Mouse (Mus musculus) CH12F3 (cell line): ENCODE data around the gene Ppm1n.

Experiments
- in situ Hi-C: fragments of 300-500 bp; cut with MboI; formaldehyde crosslinking; loops from 2 replicates; pipeline ENCODE4 v1.14.3; 2020; ENCODE audit warnings: low sequenced_read_pairs

Ppm1n gene

DNA sequence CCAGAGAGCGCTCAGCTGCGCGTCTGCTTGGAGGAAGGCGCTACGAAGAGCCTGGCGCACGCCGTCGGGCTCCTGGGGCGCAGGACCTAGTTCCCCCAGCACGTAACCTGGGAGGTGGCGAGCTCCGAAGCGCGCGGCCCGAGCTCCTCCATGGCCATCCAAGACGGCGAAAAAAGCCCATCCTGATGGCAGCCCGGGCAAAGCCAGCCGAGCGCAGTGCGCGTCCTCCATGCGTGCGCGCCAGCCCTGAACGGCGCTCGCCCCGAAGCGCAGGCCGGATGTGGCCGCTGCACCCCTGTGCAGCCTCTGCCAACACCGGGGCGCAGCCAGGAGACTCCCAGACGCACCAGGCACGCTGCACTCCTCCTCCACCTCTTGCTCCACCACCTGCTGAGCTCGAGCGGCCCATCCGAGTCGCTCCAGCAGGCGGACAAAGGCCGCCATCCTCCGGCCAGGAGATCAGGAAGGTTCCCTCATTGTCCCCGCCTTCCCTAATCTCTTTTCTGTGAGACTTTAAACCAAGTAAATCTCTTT is at the start of gene Ppm1n:
TSS of gene Ppm1n (minus strand) at position 484 of the 534 bp plus-strand sequence.
- in situ Hi-C loops: loop anchor here (5.0 to 10.0 kb wide), 3 partner anchors 62 to 105 kb away; partner anchors contain the start of gene Eml2

GRCm38 (mm10) chr7:19328425-19328824 is 48.6 kb upstream of the Ppm1n start:
- in situ Hi-C loops: no loop called here

GRCm38 (mm10) chr7:19327782-19328181 is 47.9 kb upstream of the Ppm1n start:
- in situ Hi-C loops: no loop called here

- in situ Hi-C loops: no loop called here
Measured at GRCm38 (mm10) chr7:19327128-19327527, 47.3 kb upstream of the Ppm1n start.

- in situ Hi-C loops: no loop called here
Measured at GRCm38 (mm10) chr7:19326359-19326758, 46.5 kb upstream of the Ppm1n start.

- in situ Hi-C loops: no loop called here
Measured at GRCm38 (mm10) chr7:19325262-19326199, 45.7 kb upstream of the Ppm1n start.

DNA sequence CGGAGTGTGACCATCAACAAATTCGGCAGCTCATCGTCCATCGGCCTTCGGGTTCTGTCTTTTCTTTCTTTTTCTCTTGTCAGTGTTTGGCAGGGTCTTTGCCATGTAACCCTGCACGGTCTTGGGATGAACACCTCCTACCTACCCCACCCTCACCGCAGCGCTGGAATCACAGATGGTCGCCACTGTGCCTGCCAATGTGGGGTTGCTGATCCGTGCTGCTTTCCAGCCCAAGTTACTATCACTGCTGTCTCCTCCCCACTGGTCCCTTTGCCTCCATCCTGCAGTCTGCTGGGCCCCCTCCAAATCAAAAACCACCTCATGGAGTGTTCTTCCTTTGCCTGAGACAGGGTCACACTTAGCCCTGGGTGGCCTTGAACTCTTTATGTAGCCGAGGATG is 44.4 kb upstream of the Ppm1n start:
- in situ Hi-C loops: no loop called here

DNA sequence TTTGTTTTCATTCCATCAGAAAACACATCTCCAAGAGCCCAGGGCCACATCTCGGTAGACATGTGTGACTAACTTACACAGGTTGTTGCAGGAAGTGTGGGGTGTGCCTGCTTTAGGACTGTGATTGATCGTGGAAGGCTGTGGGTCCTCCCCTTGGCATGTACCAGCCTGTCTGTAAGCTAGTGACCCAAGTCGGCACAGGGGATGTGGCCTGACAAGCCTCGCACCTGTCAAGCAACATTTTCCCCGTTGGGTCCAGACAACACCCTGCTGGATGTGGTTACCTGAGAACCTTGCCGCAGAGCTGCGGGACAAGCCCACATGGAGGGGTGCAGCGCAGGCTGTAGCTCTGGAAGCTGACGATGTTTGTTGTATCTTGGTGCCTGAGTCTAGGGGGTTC is 42.6 kb upstream of the Ppm1n start:
- in situ Hi-C loops: no loop called here

DNA sequence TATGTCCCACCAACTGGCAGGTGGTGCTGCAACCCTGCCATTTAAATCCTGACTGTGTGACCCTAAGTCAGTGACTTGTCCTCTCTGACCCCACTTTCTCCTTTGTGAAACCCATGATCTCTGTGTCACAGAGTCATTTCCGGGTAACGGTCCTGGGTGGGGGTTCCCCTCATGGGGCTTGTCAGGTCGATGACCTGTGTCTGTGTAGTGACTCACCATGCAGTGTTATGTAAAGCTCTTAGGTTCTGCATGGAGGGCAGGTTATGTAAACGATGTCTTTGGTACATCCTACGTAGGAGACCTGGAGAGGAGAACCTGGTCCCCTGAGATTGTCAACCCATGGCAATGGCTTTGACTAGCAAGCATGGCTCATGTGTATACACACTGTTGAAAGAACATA is 41.6 kb upstream of the Ppm1n start:
- in situ Hi-C loops: no loop called here

DNA sequence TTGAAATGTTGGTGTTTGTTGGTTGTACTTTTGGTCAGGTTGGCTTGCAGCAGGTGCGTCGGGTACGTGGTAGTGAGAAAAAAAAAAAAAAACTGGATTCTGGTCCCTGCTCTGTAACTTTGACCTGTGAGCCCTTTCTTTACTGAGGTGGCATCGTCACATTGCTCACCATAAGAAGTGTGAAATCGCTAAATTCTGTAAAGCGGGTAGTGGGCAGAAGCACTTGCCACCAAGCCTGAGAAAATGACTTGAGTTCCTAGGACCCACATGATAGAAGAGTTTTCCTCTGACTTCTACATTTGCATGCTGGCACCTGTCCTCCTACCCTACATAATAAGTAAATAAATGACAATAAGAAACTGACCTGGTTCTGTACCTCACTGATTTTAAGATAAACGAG is 40.8 kb upstream of the Ppm1n start:
- in situ Hi-C loops: no loop called here

- in situ Hi-C loops: no loop called here
Measured at GRCm38 (mm10) chr7:19319906-19320305, 40.0 kb upstream of the Ppm1n start.

DNA sequence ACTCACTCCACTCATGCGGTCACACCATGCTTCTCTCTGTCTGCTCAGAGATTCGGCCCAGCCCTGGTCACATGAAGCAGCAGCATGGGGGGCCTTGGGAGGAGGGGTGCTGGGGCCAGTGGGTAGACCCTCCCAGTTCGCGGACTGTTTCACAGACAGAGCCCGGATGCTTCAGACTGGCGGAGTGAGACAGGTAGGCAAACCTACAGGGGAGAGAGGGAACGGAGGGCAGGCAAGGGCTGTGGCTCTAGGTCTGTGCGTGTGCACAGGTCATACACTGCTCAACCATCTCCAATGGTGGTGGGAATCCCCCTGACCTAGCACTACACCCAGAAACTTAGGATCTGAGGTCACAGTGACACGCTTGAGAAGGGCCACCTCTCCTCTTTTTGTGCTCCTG is 39.6 kb upstream of the Ppm1n start:
- in situ Hi-C loops: no loop called here

GRCm38 (mm10) chr7:19318676-19319075 is 38.8 kb upstream of the Ppm1n start:
- in situ Hi-C loops: no loop called here

DNA sequence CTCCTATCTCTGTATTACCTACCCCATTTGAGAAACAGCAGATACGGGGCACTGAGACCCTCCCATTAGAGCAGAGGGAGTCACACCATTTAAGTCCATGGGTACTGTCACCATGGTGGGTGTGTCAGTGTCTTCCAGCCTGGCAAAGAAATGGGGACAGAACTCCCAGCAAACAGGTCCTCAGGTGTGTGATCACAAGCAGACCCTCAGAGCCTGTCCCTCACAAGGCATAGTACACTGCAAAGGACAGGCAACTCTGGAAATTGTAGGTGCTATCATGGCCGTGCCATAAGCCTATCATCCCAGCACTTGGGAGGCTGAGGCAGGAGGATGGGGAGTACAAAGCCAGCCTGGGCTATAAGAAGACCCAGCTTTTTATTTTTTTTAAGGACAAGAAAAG is 38.3 kb upstream of the Ppm1n start:
- in situ Hi-C loops: no loop called here

DNA sequence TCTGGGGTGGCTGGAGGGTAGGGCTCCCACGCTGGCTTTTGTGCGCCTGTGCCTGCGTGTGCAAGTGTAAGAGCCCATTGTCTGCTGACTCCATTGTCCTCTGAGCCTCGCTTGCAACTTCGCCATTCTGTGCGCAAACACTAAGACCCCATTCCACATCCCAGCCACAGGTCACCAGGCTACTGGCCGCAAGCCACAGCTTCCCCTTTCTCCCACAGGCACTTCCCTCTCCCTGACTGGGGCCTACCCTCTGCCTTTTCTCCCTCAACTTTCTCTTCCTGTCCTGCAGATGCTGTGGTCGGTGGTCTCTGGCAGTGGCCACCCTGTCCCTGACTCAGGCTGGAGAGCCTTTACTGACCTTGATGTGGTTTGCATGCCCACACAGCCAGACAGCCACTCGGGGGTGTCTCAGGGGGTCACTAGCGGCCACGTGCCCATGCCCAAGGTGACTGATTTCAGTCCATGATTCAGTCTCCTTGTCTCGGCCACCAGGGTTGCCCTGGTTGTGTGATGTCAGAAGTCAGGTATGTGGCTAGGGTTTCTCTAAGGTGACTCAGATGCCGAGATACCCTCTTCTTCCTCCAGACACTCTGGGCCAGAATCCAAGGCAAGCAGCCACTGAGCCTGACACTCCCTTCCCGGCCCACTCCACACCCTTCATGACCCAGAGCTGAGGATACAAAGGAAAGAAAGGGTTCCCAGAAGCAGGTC is 36.7 kb upstream of the Ppm1n start:
- in situ Hi-C loops: no loop called here

GRCm38 (mm10) chr7:19314033-19314432 is 34.2 kb upstream of the Ppm1n start:
- in situ Hi-C loops: no loop called here

- in situ Hi-C loops: no loop called here
Measured at GRCm38 (mm10) chr7:19311991-19312390, 32.1 kb upstream of the Ppm1n start.

GRCm38 (mm10) chr7:19309884-19310641 is 30.2 kb upstream of the Ppm1n start, which contains the start of gene Fosb:
Gene Fosb, minus strand, starts transcription at chr7:19310051.
- in situ Hi-C loops: loop anchor here (5.0 kb wide), 1 partner anchor 32 kb away; the partner anchor contains the start of gene Ercc1

DNA sequence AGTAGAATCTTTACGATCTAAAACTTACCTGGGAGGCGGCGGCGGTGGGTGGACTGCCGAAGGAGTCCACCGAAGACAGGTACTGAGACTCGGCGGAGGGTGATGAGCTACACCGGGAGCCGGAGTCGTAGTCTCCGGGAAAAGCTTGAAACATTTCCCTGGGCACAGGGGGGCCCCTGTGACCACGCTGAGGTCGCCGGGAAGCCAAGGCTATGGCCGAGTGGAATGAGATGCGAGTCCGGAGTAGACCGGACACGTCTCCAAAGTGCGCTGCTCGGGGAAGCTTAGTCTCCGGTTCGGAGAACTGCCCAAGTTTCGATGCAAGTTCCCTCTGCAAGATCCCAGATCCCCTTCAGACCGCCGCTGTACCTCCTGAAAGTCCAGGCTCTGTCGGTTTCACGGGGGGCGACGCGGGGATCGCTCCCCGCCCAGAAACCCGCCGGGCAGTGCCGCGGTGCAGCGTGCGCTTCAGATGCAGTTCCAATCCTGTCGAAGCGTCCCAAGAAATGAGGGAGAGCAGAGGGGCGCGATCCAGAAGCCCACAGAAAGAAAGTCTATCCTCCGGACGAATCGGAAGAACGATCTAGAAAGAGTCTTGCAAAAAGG is 29.5 kb upstream of the Ppm1n start:
- in situ Hi-C loops: loop anchor here (5.0 kb wide), 1 partner anchor 33 kb away; the partner anchor contains the start of gene Ercc1
